Mouse (Mus musculus) spleen, adult 12 weeks (tissue): ENCODE data around the gene 1700001C19Rik.

Experiments used
- DNase-seq: peaks from one replicate; pipeline ENCODE4 v3.0.0; 2022; ENCODE audit warnings: low spot score

1700001C19Rik gene

GRCm38 (mm10) chr17:47436907-47437547, at the start of gene 1700001C19Rik:
Gene 1700001C19Rik, minus strand, starts transcription at chr17:47437376.
- DNase-seq, result no peak

DNA sequence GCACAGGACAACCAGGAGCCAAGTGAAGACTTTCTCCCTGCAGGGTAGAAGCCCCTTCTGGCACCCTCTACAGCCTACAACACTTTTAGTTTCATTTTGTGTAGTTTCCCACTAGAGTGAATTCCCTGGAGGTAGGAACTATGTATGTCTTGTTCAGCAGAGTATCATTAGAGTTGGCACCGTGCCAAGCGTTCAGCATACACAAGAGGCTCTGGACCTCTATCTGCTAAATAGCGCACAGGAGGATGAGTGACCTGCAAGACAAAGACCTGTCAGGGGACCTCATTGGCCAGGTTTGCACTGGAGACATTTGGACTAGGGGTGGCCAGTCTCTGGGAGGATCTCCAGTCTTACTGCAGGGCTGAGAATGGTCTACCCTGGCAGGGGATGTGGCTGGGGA, 48.6 kb upstream of the 1700001C19Rik start:
- DNase-seq, result peak; percentile 27

GRCm38 (mm10) chr17:47484993-47485392, 47.8 kb upstream of the 1700001C19Rik start:
- no peak for DNase-seq

GRCm38 (mm10) chr17:47484241-47484921, 47.2 kb upstream of the 1700001C19Rik start:
- no peak for DNase-seq

DNA sequence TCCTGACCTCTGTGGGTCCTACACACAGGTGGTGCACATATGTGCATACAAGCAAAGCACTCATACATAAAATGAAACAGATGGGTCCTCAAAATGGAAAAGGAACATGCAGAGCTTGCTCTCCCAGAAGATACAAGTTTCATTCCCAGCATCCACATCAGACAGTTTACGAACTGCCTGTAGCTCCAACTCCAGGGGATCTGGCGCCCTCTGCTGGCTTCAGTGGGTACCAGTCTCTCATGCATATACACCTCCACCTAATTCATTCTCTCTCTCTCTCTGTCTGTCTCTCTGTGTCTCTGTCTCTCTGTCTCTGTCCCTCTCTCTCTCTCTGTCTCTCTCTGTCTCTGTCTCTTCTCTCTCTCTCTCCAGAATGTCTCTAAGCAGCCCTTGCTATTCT, 45.2 kb upstream of the 1700001C19Rik start:
- DNase-seq, result peak; percentile 47

- no peak for DNase-seq
These were observed 42.7 kb upstream of the 1700001C19Rik start for GRCm38 (mm10) chr17:47479887-47480286.

DNA sequence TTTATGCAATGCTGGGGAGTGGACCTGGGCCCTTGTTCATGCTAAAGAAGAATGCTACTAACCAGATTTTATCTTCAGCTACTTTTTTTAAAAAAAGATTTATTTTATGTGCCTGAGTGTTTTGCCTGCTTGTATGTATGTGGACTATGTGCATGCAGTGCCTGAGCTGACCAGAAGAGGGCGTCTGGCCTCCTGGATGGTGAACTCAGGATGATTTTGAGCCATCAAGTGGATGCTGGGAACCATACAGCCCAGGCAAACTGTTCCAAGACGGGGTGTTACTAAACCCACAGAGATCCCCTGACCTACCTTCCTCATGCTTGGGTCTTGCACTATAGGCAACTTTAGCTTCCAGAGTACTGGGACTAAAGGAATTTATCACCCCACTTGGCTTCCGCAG, 38.5 kb upstream of the 1700001C19Rik start:
- DNase-seq, result peak; percentile 41

GRCm38 (mm10) chr17:47475181-47475580, 38.0 kb upstream of the 1700001C19Rik start:
- no peak for DNase-seq

- no peak for DNase-seq
These were observed 37.1 kb upstream of the 1700001C19Rik start for GRCm38 (mm10) chr17:47474250-47474649.

- DNase-seq, result peak; percentile 53
These were observed 36.3 kb upstream of the 1700001C19Rik start for GRCm38 (mm10) chr17:47473434-47473974.

DNA sequence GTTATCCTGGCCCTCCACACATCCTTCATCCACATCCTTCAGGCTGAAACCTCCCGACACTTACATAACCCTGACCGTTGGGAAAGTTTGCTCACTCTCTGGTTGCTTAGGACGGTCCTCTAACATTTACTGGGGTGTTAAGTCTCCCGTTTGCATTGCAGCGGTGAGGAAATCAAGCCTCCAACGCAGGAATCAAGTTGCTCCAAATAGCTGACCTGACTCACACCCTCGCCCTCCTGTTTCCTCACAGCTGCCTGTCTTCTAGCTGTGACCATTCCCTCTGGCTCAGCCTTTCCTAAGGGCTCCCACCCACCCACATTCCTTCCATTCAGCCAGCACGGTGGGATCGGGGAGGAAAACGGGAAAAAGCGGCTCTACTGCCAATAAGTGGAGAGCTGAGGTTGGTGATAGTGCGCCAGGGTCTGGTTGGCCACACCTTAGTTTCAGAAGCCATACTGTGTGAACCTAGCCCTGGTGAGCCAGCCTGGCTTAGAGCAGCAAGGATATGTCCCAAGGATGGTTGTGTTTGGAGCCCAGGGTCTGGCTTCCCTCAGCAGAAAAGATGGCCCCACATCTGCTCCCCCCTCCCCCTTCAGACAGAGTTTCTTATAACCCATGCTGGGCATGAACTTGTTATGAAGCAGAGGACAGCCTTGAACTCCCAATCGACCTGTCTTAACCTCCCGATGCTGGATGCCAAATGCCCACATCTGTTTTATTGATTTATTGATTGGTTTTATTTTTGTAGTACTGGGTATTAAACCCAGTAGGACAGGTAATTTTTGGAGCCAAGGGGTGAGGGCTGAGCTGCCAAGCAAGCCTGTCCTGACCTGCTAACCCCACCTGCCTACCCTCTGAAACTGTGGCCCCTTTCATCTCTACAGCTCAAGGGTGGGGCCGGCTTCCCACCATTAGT, 35.5 kb upstream of the 1700001C19Rik start:
- DNase-seq, result no peak

DNA sequence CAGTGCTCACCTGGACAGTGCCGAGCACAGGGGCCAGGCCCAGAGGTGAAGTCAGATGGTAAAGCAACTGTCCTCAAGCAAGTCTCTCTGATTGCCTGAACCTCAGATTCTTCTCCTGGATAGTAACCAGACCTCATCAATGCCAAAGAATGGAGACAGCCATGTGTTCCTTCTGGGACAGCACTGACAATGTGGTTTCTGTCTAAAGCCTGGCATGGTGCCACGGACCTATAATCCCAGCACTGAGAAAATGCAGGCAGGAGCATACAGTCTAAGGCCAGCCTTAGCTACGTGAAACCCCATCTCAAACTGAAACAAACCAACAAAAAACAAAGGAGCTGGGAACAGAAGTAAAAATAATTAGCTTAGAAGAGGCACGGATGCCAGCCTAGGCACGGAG, 33.5 kb upstream of the 1700001C19Rik start:
- DNase-seq, result no peak

DNA sequence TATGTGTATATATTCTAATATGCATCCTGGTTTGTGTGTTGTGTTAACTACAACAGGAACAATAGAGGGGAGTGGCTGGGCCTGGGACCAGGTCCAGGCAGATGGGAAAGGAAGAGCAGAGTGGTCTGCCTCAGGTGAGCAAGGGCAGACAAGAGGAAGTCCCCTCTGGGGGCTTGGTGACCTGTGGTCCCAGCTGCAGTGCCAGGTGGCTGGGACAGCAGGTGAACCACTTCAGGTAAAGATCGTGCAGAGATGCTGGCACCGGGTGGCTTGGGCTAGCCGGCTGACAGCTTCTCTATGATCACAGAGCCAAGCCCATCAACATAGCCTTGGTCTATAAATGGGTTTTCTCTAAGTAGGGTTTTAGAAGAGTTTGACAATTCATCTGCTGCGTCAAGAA, 32.9 kb upstream of the 1700001C19Rik start:
- no peak for DNase-seq

GRCm38 (mm10) chr17:47469642-47470041, 32.5 kb upstream of the 1700001C19Rik start:
- DNase-seq, result no peak

DNA sequence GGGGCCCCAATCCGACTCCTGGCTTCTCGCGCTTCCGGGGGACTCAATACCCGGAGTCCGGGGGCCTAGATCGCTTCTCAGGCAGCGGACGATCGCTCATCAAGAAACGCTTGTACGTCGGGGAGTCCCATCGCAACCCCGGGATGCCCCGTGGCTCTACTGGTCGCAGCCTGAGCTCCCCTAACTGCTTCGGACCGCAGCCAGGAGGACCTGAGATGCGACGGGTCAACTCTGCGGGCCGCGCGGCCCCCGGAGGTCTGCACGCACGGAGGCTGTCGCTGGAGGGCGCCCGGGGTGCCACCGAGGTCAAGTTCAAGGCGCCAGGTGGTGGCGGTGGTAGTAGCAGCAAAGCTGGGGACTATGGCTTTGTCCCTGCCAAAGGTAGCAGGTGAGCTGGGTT, 31.3 kb upstream of the 1700001C19Rik start:
- no peak for DNase-seq

DNA sequence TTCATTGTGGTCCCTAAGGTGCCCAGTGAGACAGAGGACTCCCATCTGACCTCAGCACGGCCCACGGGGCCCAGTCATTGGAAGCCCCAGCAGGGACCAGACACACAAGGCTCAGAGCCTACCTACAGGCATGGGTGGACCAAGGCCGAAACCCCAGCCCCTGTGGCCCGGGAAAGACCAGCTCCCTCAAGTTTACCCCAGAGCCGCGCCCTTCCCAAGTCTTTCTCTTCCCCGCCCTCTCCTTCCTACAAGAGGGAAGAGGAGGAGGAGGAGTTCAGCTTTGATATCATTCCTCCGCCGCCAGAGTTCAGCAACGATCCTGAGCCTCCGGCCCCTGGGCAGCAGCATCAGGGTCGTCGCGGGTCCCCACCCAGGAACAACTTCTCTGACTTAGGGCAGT, 30.9 kb upstream of the 1700001C19Rik start:
- no peak for DNase-seq

- DNase-seq, result no peak
These were observed 30.5 kb upstream of the 1700001C19Rik start for GRCm38 (mm10) chr17:47467659-47468058.

GRCm38 (mm10) chr17:47466284-47466683, 29.1 kb upstream of the 1700001C19Rik start:
- DNase-seq, result no peak

GRCm38 (mm10) chr17:47465016-47465415, 27.8 kb upstream of the 1700001C19Rik start:
- no peak for DNase-seq

- DNase-seq, result no peak
These were observed 27.2 kb upstream of the 1700001C19Rik start for GRCm38 (mm10) chr17:47464248-47464965.

DNA sequence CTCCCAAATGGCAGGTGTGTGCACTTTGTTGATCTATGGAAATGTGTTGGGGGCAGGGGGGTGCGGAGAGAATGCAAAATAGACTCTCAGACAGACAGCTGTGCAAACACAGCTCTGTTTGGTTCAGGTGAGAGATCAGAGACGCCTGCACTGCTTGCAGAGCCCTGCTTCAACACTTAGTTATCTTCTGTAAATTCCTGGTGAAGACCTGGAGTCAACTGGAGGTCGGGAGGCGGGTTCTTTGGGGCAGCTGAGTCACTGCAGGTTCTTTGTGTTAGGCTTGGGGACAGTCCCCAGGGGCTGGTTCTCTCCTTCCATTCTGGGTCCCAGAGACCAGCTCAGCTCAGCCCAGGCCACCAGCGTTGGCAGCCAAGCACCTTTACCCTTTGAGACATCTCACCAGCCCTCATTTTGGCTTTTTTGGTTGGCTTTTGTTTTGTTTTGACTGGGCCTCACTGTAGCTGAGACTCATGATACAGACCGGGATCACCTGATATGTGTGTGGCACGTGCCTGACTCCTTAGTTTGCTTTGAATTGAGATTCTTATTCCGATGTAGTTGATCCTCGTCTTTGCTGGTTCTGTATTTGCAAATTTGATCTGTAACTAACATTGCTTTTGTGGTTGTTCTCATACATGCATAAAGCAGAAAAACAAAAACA, 25.7 kb upstream of the 1700001C19Rik start:
- no peak for DNase-seq
